Mouse (Mus musculus): Measurements from ENCODE around the gene Doc2g. TPM values are rescaled to one million over a fixed set of nuclear protein-coding genes. Genes with fewer than 3 reads are reported as not detected.

Doc2g gene
- polyA plus RNA-seq, 1 experiment from 2014 or later: 1.9 TPM

DNA sequence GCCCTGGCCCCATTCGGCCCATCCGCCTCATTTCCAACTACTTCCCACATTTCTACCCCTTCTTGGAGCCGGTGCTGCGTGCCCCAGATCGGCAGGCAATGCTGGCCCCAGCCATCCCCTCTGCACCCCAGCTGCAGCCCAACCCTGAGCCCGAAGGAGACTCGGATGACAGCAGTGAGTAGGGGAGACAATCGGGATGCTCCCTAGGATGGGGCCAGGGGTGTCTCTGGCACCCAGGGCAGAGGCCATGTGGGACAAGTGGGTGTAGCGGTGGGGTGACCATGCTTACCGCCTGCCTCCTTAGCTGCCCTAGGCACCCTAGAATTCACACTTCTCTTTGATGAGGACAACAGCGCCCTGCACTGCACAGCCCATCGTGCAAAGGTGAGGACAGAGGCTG lies 528 bp downstream of the Doc2g start:
- no peak overlapping the region for H3K4me2 ChIP-seq (replicated peaks; ENCODE audit: low read depth, low read length)
- no peaks in the 10 kb centered on the region for H3K27me3 ChIP-seq (replicated peaks; ENCODE audit: insufficient read depth, low read length)
- no peaks in the 10 kb centered on the region for H3K9me3 ChIP-seq (ENCODE audit: low read length)
- TF ChIP-seq EP300 (IDR thresholded peaks at IDR 0.05): no peak
- TF ChIP-seq CTCF (IDR thresholded peaks at IDR 0.05): no peak
- no peak overlapping the region for H3K27ac ChIP-seq (ENCODE audit: low read length)
- no peak overlapping the region for H3K9ac ChIP-seq (replicated peaks; ENCODE audit: low read depth)
- DNase-seq (ENCODE audit: low spot score) (no peak), ATAC-seq (no peak)
- no peak overlapping the region for H3K4me3 ChIP-seq (ENCODE audit: low read depth, low read length)
- 73% methylated on average over 12 of the region's 12 CpGs for WGBS
- H3K4me1 ChIP-seq (ENCODE audit: insufficient read depth, low read depth, low read length): peaks cover 5% of the 10 kb centered on the region; the same call in 1 of the 2 replicates
- peaks cover 10% of the 10 kb centered on the region for H3K36me3 ChIP-seq (ENCODE audit: insufficient read depth, low read length)

DNA sequence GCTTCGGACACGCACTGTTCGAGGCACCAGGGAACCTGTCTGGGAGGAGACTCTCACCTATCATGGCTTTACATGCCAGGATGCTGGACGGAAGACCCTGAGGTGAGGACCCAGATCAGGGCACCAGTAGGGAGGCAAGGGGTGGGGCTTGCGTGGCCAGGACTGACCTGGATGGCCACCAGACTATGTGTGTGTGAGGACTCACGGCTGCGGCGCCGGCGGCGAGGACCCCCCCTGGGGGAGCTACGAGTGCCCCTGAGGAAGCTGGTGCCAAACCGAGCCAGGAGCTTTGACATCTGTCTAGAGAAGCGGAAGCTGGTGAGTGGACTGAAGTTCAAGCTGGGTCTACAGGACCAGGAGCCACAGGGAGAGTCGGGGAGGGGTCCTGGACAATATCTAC lies 1.2 kb downstream of the Doc2g start:
- Histone ChIP-seq H3K4me1 (ENCODE audit: insufficient read depth, low read depth, low read length) (peaks cover 5% of the 10 kb centered on the region; the same call in 1 of the 2 replicates), H3K36me3 (ENCODE audit: insufficient read depth, low read length) (peaks cover 17% of the 10 kb centered on the region), H3K4me3 (ENCODE audit: low read depth, low read length) (no peak overlapping the region), H3K27me3 (replicated peaks; ENCODE audit: insufficient read depth, low read length) (no peaks in the 10 kb centered on the region), H3K9ac (replicated peaks; ENCODE audit: low read depth) (no peak overlapping the region), H3K27ac (ENCODE audit: low read length) (no peak overlapping the region), H3K9me3 (ENCODE audit: low read length) (no peaks in the 10 kb centered on the region), H3K4me2 (replicated peaks; ENCODE audit: low read depth, low read length) (no peak overlapping the region)
- DNase-seq (ENCODE audit: low spot score) (no peak), ATAC-seq (no peak)
- no peak for TF ChIP-seq CTCF (IDR thresholded peaks at IDR 0.05)
- no peak for TF ChIP-seq EP300 (IDR thresholded peaks at IDR 0.05)
- 79% methylated on average over 15 of the region's 15 CpGs for WGBS

- ATAC-seq (no peak), DNase-seq (ENCODE audit: low spot score) (no peak)
- peaks cover 23% of the 10 kb centered on the region for H3K36me3 ChIP-seq (ENCODE audit: insufficient read depth, low read length)
- H3K9ac ChIP-seq (replicated peaks; ENCODE audit: low read depth): no peak overlapping the region
- no peaks in the 10 kb centered on the region for H3K27me3 ChIP-seq (replicated peaks; ENCODE audit: insufficient read depth, low read length)
- no peak overlapping the region for H3K27ac ChIP-seq (ENCODE audit: low read length)
- TF ChIP-seq EP300 (IDR thresholded peaks at IDR 0.05): no peak
- TF ChIP-seq CTCF (IDR thresholded peaks at IDR 0.05): no peak
- H3K4me2 ChIP-seq (replicated peaks; ENCODE audit: low read depth, low read length): no peak overlapping the region
- H3K9me3 ChIP-seq (ENCODE audit: low read length): no peaks in the 10 kb centered on the region
- H3K4me3 ChIP-seq (ENCODE audit: low read depth, low read length): no peak overlapping the region
- WGBS: 79% methylated on average over 9 of the region's 9 CpGs
- peaks cover 5% of the 10 kb centered on the region; the same call in 1 of the 2 replicates for H3K4me1 ChIP-seq (ENCODE audit: insufficient read depth, low read depth, low read length)
These were observed 2.0 kb downstream of the Doc2g start for GRCm38 (mm10) chr19:4005091-4005490.

DNA sequence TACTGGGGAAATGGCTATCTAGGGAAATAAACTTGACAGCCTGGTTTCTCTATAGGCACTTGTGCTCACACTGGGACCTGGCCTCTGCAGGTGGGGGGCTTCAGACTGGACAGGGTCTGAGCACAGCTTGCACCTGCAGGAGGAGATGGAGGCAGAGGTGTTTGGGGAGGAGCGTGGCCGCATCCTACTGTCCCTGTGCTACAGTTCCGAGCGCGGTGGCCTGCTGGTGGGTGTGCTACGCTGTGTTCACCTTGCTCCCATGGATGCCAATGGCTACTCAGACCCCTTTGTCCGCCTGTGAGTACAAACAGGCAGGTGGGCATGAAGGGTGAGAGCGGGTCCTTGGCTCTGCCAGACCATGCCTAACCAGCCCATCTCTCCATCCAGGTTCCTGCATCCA lies 2.9 kb downstream of the Doc2g start:
- ATAC-seq (no peak), DNase-seq (ENCODE audit: low spot score) (no peak)
- H3K9ac ChIP-seq (replicated peaks; ENCODE audit: low read depth): no peak overlapping the region
- no peak overlapping the region for H3K4me2 ChIP-seq (replicated peaks; ENCODE audit: low read depth, low read length)
- no peak overlapping the region for H3K27ac ChIP-seq (ENCODE audit: low read length)
- no peaks in the 10 kb centered on the region for H3K27me3 ChIP-seq (replicated peaks; ENCODE audit: insufficient read depth, low read length)
- no peak for TF ChIP-seq CTCF (IDR thresholded peaks at IDR 0.05)
- TF ChIP-seq EP300 (IDR thresholded peaks at IDR 0.05): no peak
- no peaks in the 10 kb centered on the region for H3K9me3 ChIP-seq (ENCODE audit: low read length)
- 93% methylated on average over 8 of the region's 8 CpGs for WGBS
- H3K4me3 ChIP-seq (ENCODE audit: low read depth, low read length): no peak overlapping the region
- H3K4me1 ChIP-seq (ENCODE audit: insufficient read depth, low read depth, low read length): peaks cover 3% of the 10 kb centered on the region; the same call in 1 of the 2 replicates
- peaks cover 27% of the 10 kb centered on the region for H3K36me3 ChIP-seq (ENCODE audit: insufficient read depth, low read length)

- no peak for DNase-seq (ENCODE audit: low spot score)
- H3K4me1 ChIP-seq (ENCODE audit: insufficient read depth, low read depth, low read length): peaks cover 5% of the 10 kb centered on the region; the same call in 1 of the 2 replicates
- H3K4me2 ChIP-seq (replicated peaks; ENCODE audit: low read depth, low read length): no peak overlapping the region
- H3K27ac ChIP-seq (ENCODE audit: low read length): no peak overlapping the region
- no peak overlapping the region for H3K4me3 ChIP-seq (ENCODE audit: low read depth, low read length)
- TF ChIP-seq CTCF (IDR thresholded peaks at IDR 0.05) (no peak), EP300 (IDR thresholded peaks at IDR 0.05) (no peak)
- H3K36me3 ChIP-seq (ENCODE audit: insufficient read depth, low read length): peaks cover 23% of the 10 kb centered on the region
- no peaks in the 10 kb centered on the region for H3K9me3 ChIP-seq (ENCODE audit: low read length)
- no peak for ATAC-seq
- no peak overlapping the region for H3K9ac ChIP-seq (replicated peaks; ENCODE audit: low read depth)
- WGBS: 91% methylated on average over 5 of the region's 5 CpGs
- H3K27me3 ChIP-seq (replicated peaks; ENCODE audit: insufficient read depth, low read length): no peaks in the 10 kb centered on the region
These were observed 8.0 kb downstream of the Doc2g start for GRCm38 (mm10) chr19:4011086-4011485.

DNA sequence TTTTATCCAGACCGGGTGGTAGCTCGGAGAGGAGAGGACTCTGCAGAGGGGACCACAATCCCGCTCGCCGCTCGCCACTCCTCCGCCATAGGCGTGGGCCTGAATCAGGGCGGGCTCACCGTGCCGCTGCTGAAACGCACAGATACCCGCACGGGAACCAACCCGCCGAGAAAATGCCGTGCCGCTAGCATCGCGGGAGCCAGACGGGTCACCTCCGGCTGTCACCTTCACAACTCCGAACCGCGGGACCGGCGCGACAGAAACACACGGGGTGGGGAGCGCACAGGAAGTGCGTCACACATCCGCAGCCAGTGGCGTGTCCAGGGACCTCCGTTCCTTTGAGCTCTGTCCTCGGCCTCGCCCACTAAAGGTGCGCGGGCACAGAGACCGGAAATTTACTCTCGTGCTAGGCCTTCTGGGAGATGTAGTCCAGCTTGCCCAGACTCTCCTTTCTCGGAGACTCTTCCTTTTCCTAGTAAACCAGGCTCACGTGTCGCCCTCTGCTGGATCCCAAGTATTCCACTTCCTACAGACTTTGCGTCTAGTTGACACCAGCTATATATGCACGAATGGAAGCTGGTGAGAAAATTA lies 9.4 kb downstream of the Doc2g start, which contains the start of gene Ndufv1:
Gene Ndufv1, minus strand, starts transcription at position 375 of the 591 bp plus-strand sequence.
- H3K9ac ChIP-seq (replicated peaks; ENCODE audit: low read depth): peak within 1 kb of the TSS; percentile 76
- WGBS: under 1% methylated on average over 44 of the region's 45 CpGs
- peaks cover 5% of the 10 kb centered on the region; the same call in 1 of the 2 replicates for H3K4me1 ChIP-seq (ENCODE audit: insufficient read depth, low read depth, low read length)
- no peaks in the 10 kb centered on the region for H3K9me3 ChIP-seq (ENCODE audit: low read length)
- peak within 1 kb of the TSS; percentile 72 for H3K4me2 ChIP-seq (replicated peaks; ENCODE audit: low read depth, low read length)
- peak within 1 kb of the TSS; percentile 79 for H3K27ac ChIP-seq (ENCODE audit: low read length)
- peak; percentile 100 for DNase-seq (ENCODE audit: low spot score)
- peak within 1 kb of the TSS; percentile 66 for H3K4me3 ChIP-seq (ENCODE audit: low read depth, low read length)
- H3K27me3 ChIP-seq (replicated peaks; ENCODE audit: insufficient read depth, low read length): no peaks in the 10 kb centered on the region
- H3K36me3 ChIP-seq (ENCODE audit: insufficient read depth, low read length): peaks cover 22% of the 10 kb centered on the region; the same call in 1 of the 2 replicates
- peak; percentile 99 for ATAC-seq
- peak; percentile 95 for TF ChIP-seq CTCF (IDR thresholded peaks at IDR 0.05)
- peak; percentile 48; the same call in 1 of the 2 replicates for TF ChIP-seq EP300 (IDR thresholded peaks at IDR 0.05)
